Mouse (Mus musculus): ENCODE data around the gene Pmm2.

DNA sequence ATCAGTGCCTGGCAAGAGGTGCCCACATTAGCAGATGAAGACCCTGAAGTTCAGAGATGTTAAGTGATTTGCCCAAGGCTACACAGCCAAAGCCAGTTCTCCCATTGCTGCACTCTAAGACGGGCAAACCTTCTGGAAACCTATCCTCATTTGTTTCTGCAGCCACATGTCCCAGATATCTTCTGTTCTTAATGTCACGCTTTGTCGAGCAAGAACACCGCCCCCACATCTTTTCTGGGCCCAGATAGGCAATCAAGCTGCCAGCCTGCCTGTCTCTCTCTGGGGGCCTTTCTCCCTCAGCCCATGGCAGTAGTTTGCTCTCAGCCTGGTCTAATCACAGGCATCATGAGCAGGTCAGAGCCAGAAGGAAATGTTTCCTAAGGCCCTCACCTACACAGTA is 41.1 kb upstream of the Pmm2 start:
- no peak for TF ChIP-seq MAX (IDR thresholded peaks at IDR 0.05; ENCODE audit: low read depth)
- TF ChIP-seq POLR2A (IDR thresholded peaks at IDR 0.05; ENCODE audit: insufficient read length, low read depth), result no peak
- TF ChIP-seq TCF12 (IDR thresholded peaks at IDR 0.05; ENCODE audit: insufficient read depth, poor library complexity, severe bottlenecking), result no peak
- no peak for TF ChIP-seq TCF3 (IDR thresholded peaks at IDR 0.05; ENCODE audit: insufficient read length, low read depth)

Data from myocyte (in vitro differentiated cells).